Comparison of ENCODE assay signal across 8 mouse cellular contexts in the genomic region with DNA sequence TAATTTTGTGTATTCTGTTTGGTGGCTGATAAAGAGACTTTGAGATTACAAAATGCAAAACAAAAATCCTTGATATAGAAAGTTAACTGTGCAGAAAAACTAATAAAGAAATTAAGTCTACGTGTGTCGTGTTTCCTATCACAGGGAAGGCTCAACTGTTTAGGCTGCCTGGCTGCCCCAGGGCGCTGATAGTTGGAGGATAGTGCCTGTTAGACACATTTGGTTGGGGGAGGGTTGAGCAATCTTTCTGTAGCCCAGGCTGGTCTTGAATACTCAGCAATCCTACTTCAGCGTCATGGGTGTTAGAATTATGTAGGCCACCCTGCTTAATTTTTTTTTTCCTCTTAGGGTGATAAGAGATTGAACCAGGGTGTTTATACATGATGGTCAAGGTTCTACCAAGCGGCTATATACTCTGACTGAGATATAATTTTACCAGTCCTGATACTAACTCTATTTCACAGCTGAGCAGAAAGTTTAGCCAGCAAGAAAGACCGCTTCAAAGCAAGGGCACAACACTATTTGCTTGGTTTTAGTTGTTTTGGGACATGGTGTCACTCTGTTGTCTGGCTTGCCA. TPM values are rescaled to one million over a fixed set of nuclear protein-coding genes. Genes with fewer than 3 reads are reported as not detected.
DNase-seq lines count a peak whose midpoint lies in the region; ATAC-seq and TF ChIP-seq lines count a peak whose summit lies in the region.

No protein-coding gene starts in this region.

- H3K27ac ChIP-seq in testis, adult 2 months (ENCODE audit: control insufficient read depth, insufficient read depth, low read depth, low read length): peak overlapping the region; percentile 91
- peak overlapping the region; percentile 87 for H3K27ac ChIP-seq in liver, embryonic 12.5 days

- H3K27me3 ChIP-seq in erythroblast, embryonic 14.5 days (ENCODE audit: control insufficient read depth): no peaks in the 10 kb centered on the region
- H3K27me3 ChIP-seq in testis, adult 2 months (ENCODE audit: control insufficient read depth, insufficient read depth, low read length): no peaks in the 10 kb centered on the region
- peaks cover 1% of the 10 kb centered on the region; the same call in 1 of the 2 replicates for H3K27me3 ChIP-seq in liver, embryonic 12.5 days (replicated peaks)

- no peak for DNase-seq in testis, postnatal 10 days (ENCODE audit: low spot score)
- no peak for DNase-seq in ovary, postnatal 10 days (ENCODE audit: low spot score)
- no peak for DNase-seq in kidney, adult 11 months

- ATAC-seq in erythroblast, adult 5-6 weeks (replicated peaks; ENCODE audit: low FRiP score, poor library complexity, severe bottlenecking): no peak
- ATAC-seq in liver, embryonic 12.5 days: no peak
- ATAC-seq in frontal cortex, adult (ENCODE audit: low TSS enrichment): no peak; the same call in 1 of the 2 replicates

- peak overlapping the region; percentile 94 for H3K4me2 ChIP-seq in liver, embryonic 12.5 days

- TF ChIP-seq CTCF in testis, adult 2 months (IDR thresholded peaks at IDR 0.05; ENCODE audit: control insufficient read depth, insufficient read depth, insufficient replicate concordance, low read depth, low read length): no peak

- H3K4me3 ChIP-seq in erythroblast, embryonic 14.5 days (replicated peaks): peak overlapping the region; percentile 89
- peak overlapping the region; percentile 85; the same call in 1 of the 2 replicates for H3K4me3 ChIP-seq in testis, adult 2 months (ENCODE audit: control insufficient read depth, low read depth, low read length)
- H3K4me3 ChIP-seq in liver, embryonic 12.5 days: peak overlapping the region; percentile 96

- 46% methylated on average over 6 of the region's 6 CpGs for WGBS in liver, embryonic 12.5 days (ENCODE audit: insufficient replicate concordance)

- no peaks in the 10 kb centered on the region for H3K9me3 ChIP-seq in erythroblast, embryonic 14.5 days (ENCODE audit: control insufficient read depth, low read length)
- no peaks in the 10 kb centered on the region for H3K9me3 ChIP-seq in liver, embryonic 12.5 days (replicated peaks)

- peaks cover 34% of the 10 kb centered on the region for H3K36me3 ChIP-seq in erythroblast, embryonic 14.5 days (ENCODE audit: control insufficient read depth)
- H3K36me3 ChIP-seq in testis, adult 2 months (ENCODE audit: control insufficient read depth, insufficient read depth, low read length): no peaks in the 10 kb centered on the region; the same call in 1 of the 2 replicates
- peaks cover 34% of the 10 kb centered on the region for H3K36me3 ChIP-seq in liver, embryonic 12.5 days

- peak overlapping the region; percentile 90 for H3K9ac ChIP-seq in liver, embryonic 12.5 days

- TF ChIP-seq POLR2A in testis, adult 2 months (IDR thresholded peaks at IDR 0.05; ENCODE audit: control insufficient read depth, low read depth, low read length): no peak

- peaks cover 62% of the 10 kb centered on the region for H3K4me1 ChIP-seq in erythroblast, embryonic 14.5 days (ENCODE audit: control insufficient read depth)
- H3K4me1 ChIP-seq in testis, adult 2 months (ENCODE audit: control insufficient read depth, insufficient read depth, low read length): peaks cover 4% of the 10 kb centered on the region
- H3K4me1 ChIP-seq in liver, embryonic 12.5 days: peaks cover 60% of the 10 kb centered on the region

RNA-seq across cellular contexts. Expression of a gene that starts 0.8 kb away (rescaled TPM):
- polyA plus RNA-seq in erythroblast, embryonic 14.5 days (2012): 0.68 and 1.1 TPM in 2 replicates
- total RNA-seq in erythroblast, adult 5-6 weeks (2015; ENCODE audit: low replicate concordance): 4.6 TPM in 1 of 2 replicates, not detected in the other
- total RNA-seq in erythroblast, adult 5-6 weeks (2017; ENCODE audit: low replicate concordance): 1.5 and 7.2 TPM in 2 replicates
- polyA plus RNA-seq in testis, adult 2 months (2012; rRNA removed): 4.5 and 4.7 TPM in 2 replicates
- 29.8 and 32.7 TPM in 2 replicates for polyA plus RNA-seq in liver, embryonic 12.5 days (2016; fragmentation: Nextera tagmentation; extraction: Ambion mirVana)

RNA-seq across cellular contexts. Expression of a gene that starts 38.1 kb away (rescaled TPM):
- 0.03 and 0.11 TPM in 2 replicates for polyA plus RNA-seq in erythroblast, embryonic 14.5 days (2012)
- not detected in 2 replicates for total RNA-seq in erythroblast, adult 5-6 weeks (2015; ENCODE audit: low replicate concordance)
- not detected in 2 replicates for total RNA-seq in erythroblast, adult 5-6 weeks (2017; ENCODE audit: low replicate concordance)
- 23.7 and 26.2 TPM in 2 replicates for polyA plus RNA-seq in testis, adult 2 months (2012; rRNA removed)
- polyA plus RNA-seq in liver, embryonic 12.5 days (2016; fragmentation: Nextera tagmentation; extraction: Ambion mirVana): 1.9 and 2.1 TPM in 2 replicates
